Mouse (Mus musculus) liver, embryonic 15.5 days (tissue): ENCODE measurements around the gene Gm4450. TPM values are rescaled to one million over a fixed set of nuclear protein-coding genes. Genes with fewer than 3 reads are reported as not detected.
"Not testable (repeated sequence)": the region's sequence is repeated elsewhere in the genome, so short reads cannot be mapped to it uniquely, and the experiment has no call there.

Source experiments
- ATAC-seq: fragments of 200-750 bp; cut with Nextera tagmentation; 2 replicates; pipeline ENCODE4 v1.8.0; 2017; ENCODE audit warnings: moderate number of reproducible peaks, mild to moderate bottlenecking, moderate library complexity; ENCODE audit not compliant: insufficient read depth
- H3K27ac ChIP-seq: fragments of 300-500 bp; sonication (generic); replicated peaks from 2 replicates; pipeline ENCODE4 v1.5.1; 2015; ENCODE audit warnings: mild to moderate bottlenecking, inconsistent platforms
- H3K27me3 ChIP-seq: fragments of 300-500 bp; sonication (generic); 2 replicates; pipeline ENCODE4 v1.6.1; 2015; ENCODE audit warnings: mild to moderate bottlenecking, inconsistent platforms
- H3K36me3 ChIP-seq: fragments of 300-500 bp; sonication (generic); replicated peaks from 2 replicates; pipeline ENCODE4 v1.6.1; 2015; ENCODE audit warnings: moderate library complexity, mild to moderate bottlenecking, inconsistent platforms
- H3K4me1 ChIP-seq: fragments of 300-500 bp; sonication (generic); replicated peaks from 2 replicates; pipeline ENCODE4 v1.6.1; 2015; ENCODE audit warnings: inconsistent platforms
- H3K4me2 ChIP-seq: fragments of 300-500 bp; sonication (generic); 2 replicates; pipeline ENCODE4 v1.6.1; 2015; ENCODE audit warnings: moderate library complexity, mild to moderate bottlenecking, inconsistent platforms
- H3K4me3 ChIP-seq: fragments of 300-500 bp; sonication (generic); replicated peaks from 2 replicates; pipeline ENCODE4 v1.5.1; 2015; ENCODE audit warnings: mild to moderate bottlenecking, inconsistent platforms
- H3K9ac ChIP-seq: fragments of 300-500 bp; sonication (generic); 2 replicates; pipeline ENCODE4 v1.6.1; 2015; ENCODE audit warnings: moderate library complexity, mild to moderate bottlenecking, inconsistent platforms
- H3K9me3 ChIP-seq: fragments of 300-500 bp; sonication (generic); replicated peaks from 2 replicates; pipeline ENCODE4 v1.6.1; 2016; ENCODE audit warnings: inconsistent platforms
- WGBS: fragments of 180-500 bp; shearing (Covaris S2); methylation state at CpG from one replicate; pipeline ENCODE4 v1.1.7; 2015; ENCODE audit warnings: mixed read lengths; ENCODE audit not compliant: insufficient replicate concordance; 5-methylcytosine and 5-hydroxymethylcytosine counted together
- polyA plus RNA-seq: library from polyadenylated mRNA; unstranded; fragments of >200 nt; fragmentation: Nextera tagmentation; extraction: Ambion mirVana; gene quantifications from 2 replicates; pipeline ENCODE4 v1.2.1, GENCODE M21; 2015

Gene Gm4450
- polyA plus RNA-seq, 1 experiment from 2014 or later = not detected

DNA sequence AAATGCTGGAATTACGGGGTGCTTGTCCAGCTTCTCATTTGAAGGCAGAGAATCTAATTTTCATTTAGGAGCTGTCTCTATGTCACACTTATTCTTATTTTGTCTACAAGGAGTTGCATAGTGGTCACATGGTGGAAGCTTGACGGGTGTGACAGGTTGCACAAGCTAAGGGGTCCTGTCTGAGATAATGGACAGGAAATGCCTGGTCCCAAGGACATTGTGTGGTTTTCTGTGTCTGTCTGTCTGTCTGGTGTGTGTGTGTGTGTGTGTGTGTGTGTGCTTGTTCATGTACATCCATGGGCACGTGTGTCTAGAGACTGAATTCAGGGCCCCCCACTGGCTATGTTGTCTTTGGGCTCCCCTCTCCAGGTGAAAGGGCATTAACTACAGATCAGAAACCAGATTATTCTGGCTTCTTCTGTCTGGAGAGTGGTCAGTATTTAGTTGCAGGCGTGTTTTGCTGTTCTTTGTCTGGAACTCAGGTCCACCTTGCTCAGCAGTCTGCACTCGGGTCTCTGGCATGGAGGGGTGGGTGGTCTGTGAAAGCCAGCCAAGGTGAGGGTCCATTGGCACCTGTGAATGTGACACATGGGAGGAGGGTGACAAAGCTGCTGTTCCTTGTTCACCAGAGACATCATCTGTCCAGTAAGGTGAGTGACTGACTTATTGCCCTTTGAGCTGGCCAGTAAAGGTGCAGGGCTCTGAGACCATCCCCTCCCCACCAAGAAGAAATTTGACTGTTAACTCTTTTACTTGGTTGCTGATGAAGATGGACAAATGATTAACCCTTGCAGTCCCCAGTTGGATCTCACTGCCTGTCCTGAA is 40.3 kb downstream of the Gm4450 start:
- Histone ChIP-seq H3K4me1 (peaks cover 24% of the 10 kb centered on the region), H3K36me3 (no peaks in the 10 kb centered on the region), H3K9ac (no peak overlapping the region), H3K27ac (no peak overlapping the region), H3K9me3 (no peaks in the 10 kb centered on the region), H3K4me2 (no peak overlapping the region), H3K4me3 (no peak overlapping the region), H3K27me3 (no peaks in the 10 kb centered on the region)
- 30% methylated on average over 5 of the region's 5 CpGs for WGBS
- no peak for ATAC-seq

DNA sequence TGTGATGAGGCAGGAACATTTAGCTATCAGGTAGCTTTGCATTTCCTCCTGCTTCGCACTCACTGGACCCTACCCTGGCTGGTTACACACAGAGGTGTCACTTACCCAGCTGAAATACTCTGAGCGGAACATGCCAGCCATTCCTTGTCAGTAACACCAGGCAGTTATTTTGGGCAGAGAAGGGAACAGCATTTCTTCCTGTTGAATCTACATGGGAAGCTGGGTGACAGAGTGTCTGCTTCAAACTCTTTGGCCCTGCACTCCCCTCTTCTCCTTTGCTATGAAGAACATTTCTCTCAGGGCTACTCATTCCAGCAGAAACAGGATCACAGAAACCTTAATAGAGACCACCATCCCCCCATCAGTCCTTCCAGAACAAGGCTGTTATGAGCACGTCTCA is 42.6 kb downstream of the Gm4450 start:
- Histone ChIP-seq H3K27me3 (no peaks in the 10 kb centered on the region), H3K4me1 (peaks cover 24% of the 10 kb centered on the region), H3K9ac (no peak overlapping the region), H3K9me3 (no peaks in the 10 kb centered on the region), H3K27ac (no peak overlapping the region), H3K4me2 (no peak overlapping the region), H3K4me3 (no peak overlapping the region), H3K36me3 (no peaks in the 10 kb centered on the region)
- WGBS = 51% methylated on average over 3 of the region's 3 CpGs
- ATAC-seq = no peak

DNA sequence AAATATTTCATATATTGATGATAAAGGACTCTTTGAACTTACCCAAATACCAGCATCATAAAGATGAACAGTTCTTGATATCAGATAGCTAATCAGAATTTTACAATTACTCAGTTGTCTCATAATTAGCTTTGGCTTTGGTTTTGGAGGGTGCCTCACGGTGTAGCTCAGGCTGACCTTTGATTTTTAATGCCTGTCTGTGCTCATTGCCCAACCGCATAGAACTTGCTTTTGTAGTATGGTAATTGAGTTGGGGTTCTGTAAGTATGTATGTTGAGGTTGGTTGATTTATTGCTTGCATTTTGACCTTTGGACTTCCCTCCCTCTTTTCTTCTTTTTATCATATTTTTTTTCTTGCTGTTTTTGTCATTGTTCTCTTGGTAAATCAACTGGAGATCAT is 43.2 kb downstream of the Gm4450 start:
- H3K4me3 ChIP-seq = no peak overlapping the region
- ATAC-seq = no peak
- 54% methylated on average over 2 of the region's 2 CpGs for WGBS

DNA sequence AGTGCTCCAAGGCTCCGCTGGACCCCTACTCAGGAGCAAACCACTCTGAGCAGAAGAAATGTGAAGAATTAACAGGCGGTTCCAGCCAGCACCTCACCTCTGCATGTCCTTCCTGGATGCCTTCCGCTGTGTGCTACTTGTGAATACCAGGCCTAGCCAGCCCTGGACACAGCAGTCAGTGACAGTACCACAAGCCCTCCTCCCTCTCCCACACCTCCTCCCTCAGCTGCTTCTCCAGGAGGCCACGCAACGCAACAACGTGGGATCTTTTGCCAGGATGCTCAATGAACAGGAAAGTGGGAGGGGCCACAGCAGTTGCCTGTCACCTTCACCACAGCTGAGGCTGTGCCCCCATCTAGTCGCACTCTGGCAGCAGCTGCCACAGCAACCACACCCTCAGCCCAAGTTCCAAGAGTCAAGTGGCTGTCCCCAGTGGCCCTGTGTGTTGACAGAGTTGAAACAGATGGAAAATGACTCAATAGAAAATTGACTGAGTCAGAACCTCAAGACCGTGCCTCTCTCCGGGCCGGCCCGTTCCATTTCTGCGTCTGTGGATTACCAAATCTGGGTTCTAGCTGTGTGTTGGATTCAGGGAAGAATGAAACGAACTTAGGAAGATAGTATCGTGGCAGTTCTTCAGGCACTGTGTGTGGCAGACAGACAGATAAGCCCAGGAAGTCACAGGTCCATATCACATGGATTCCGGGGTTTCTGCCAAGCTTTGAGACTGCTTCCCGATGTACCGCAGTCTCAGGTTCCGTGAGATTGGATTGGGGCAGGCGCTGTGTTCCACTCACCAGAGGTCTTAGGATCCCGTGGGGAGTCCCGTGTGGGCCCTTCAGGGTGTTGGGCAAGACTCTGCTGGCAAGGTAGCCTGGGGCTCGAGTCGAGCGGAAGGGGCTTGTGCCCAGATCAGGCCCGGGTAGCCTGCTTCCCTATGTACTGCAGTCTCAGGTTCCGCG is 46.0 kb downstream of the Gm4450 start:
- H3K9me3 ChIP-seq, H3K4me2 ChIP-seq, H3K9ac ChIP-seq, ATAC-seq, H3K4me1 ChIP-seq, H3K27me3 ChIP-seq, H3K4me3 ChIP-seq, H3K27ac ChIP-seq, H3K36me3 ChIP-seq: not testable (repeated sequence)
- 74% methylated on average over 16 of the region's 27 CpGs for WGBS

More for the DNA sequence above, 43.2 kb downstream of the Gm4450 start:
- H3K4me1 ChIP-seq = peaks cover 24% of the 10 kb centered on the region
- no peaks in the 10 kb centered on the region for H3K27me3 ChIP-seq
- H3K4me2 ChIP-seq = no peak overlapping the region
- H3K27ac ChIP-seq = no peak overlapping the region
- no peak overlapping the region for H3K9ac ChIP-seq
- H3K36me3 ChIP-seq = no peaks in the 10 kb centered on the region
- H3K9me3 ChIP-seq = no peaks in the 10 kb centered on the region

DNA sequence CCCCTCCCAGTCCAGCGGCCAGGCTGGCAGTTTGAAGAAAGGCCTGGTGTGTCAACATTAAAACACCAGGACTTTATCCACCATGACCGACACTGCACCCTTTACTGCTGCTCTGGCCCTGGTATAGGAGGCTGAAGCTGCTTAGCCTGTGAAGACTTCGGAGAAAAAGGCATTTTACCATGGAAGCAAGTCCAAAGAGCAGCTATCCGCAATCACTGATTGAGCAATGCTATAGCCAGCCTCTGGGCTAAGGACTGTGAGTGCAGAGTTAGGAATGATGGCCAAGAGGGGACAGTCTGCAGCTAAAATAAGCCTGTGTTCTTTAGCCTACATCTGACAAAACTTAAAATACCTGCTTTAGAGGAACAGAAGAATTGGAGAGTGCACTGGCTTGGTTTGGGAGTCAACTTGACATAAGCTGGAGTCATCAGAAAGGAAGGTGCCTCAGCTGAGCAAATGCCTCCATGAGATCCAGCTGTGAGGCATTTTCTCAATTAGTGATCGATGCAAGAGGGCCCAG is 49.6 kb downstream of the Gm4450 start:
- H3K36me3 ChIP-seq, H3K4me1 ChIP-seq, H3K4me3 ChIP-seq, H3K9ac ChIP-seq, H3K9me3 ChIP-seq, H3K4me2 ChIP-seq, H3K27me3 ChIP-seq: not testable (repeated sequence)
- 47% methylated on average over 5 of the region's 5 CpGs for WGBS
- peak; percentile 60; the same call in 1 of the 2 replicates for ATAC-seq
- H3K27ac ChIP-seq = 0 out of 2 replicates have a peak overlapping the region, but pooled peaks have one; percentile 14

DNA sequence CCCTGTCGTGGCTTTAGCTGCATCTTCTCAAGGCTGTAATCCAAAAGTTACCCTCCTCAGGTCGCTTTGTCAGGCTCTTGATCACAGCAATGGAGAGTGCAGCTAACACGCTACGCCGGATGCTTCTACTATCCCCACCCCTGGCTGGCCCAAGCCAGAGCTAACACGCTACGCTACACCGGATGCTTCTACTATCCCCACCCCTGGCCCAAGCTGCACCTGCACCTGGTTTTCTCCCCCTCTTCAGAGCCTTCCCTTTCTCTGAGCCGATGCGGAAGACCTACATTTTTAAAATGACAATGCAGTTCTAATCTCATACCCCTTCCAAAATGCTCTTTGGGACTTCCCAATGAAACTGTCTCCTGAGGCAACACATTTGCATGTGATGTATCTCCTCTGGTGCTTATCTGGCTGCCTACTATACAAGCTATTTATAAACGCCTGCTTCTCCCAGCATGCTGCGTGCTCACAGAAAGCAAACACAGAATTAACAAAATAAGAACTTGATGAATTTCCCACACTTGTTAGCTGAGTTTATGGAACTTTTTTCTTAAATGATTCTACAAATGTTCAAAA is 50.3 kb downstream of the Gm4450 start:
- H3K9ac ChIP-seq, H3K4me1 ChIP-seq, H3K4me3 ChIP-seq, H3K4me2 ChIP-seq, H3K27me3 ChIP-seq, H3K9me3 ChIP-seq, H3K36me3 ChIP-seq, ATAC-seq: not testable (repeated sequence)
- 0 out of 2 replicates have a peak overlapping the region, but pooled peaks have one; percentile 14 for H3K27ac ChIP-seq
- 58% methylated on average over 12 of the region's 12 CpGs for WGBS

DNA sequence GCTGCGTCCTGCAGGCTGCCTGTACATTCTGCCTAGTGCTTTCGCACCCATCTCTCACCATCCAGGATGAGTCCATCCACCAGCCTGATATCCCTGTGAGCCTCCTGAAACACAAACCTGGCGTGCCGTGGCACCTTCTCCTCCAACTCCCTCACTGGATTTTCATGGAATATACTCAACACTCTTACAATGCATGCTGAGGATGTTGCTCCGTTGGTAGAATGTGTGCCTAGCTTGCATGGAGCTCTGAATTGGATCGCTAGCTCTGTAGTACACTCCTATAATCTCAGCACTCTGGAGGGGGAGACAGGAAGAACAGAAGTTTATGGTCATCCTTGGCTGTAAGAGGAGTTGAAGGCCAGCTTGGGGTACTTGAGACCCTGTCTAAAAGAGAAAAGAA is 51.0 kb downstream of the Gm4450 start:
- not testable (repeated sequence) for ATAC-seq, H3K4me3 ChIP-seq, H3K9ac ChIP-seq, H3K4me1 ChIP-seq, H3K9me3 ChIP-seq, H3K27ac ChIP-seq, H3K36me3 ChIP-seq, H3K4me2 ChIP-seq, H3K27me3 ChIP-seq
- 74% methylated on average over 6 of the region's 6 CpGs for WGBS

DNA sequence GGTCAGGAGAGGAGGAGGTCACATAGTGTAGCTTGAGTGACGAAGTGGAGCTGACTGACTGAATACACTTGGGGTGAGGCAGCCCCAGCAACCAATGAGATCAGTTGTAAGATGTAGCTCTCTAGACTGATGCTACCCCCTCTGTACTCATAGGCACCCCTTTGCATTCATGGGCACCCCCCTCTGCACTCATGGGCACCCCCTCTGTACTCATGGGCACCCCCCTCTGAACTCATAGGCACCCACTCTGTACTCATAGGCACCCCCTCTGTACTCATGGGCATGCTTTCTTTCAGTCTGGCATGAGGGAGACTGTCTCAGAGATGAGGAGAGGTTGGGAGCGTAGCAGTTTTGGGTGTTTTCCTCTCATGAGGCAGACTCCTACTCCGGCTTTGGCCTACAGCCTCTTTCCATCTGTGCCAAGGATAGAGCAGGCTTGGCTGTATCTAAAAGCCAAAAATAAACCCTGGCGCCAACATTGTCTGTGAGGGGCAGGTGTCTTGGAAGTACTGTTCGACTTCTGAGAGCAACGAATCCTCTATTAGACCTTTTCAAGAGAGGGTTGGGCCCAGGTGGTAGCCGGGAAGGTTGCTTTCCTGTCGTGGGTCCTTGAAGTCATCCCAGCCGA is 52.5 kb downstream of the Gm4450 start:
- not testable (repeated sequence) for H3K36me3 ChIP-seq, H3K4me3 ChIP-seq, H3K9me3 ChIP-seq, H3K27ac ChIP-seq, H3K9ac ChIP-seq, H3K4me1 ChIP-seq, H3K4me2 ChIP-seq, H3K27me3 ChIP-seq, ATAC-seq
- WGBS = 70% methylated on average over 9 of the region's 9 CpGs
